Mouse (Mus musculus) kidney, adult 2 months (tissue): ENCODE measurements around the gene Col6a2.

Source experiments
- CTCF ChIP-seq: fragments of 200-500 bp; conservative IDR thresholded peaks from 2 replicates; pipeline ENCODE4 v1.5.1; 2011; ENCODE audit warnings: low read depth, mild to moderate bottlenecking, control low read depth, low read length, moderate library complexity, mixed read lengths; ENCODE audit not compliant: insufficient read depth, insufficient read length
- POLR2A ChIP-seq: fragments of 200-500 bp; IDR thresholded peaks from one replicate; pipeline ENCODE4 v1.6.1; 2011; ENCODE audit warnings: low read depth, low read length, control low read depth

DNA sequence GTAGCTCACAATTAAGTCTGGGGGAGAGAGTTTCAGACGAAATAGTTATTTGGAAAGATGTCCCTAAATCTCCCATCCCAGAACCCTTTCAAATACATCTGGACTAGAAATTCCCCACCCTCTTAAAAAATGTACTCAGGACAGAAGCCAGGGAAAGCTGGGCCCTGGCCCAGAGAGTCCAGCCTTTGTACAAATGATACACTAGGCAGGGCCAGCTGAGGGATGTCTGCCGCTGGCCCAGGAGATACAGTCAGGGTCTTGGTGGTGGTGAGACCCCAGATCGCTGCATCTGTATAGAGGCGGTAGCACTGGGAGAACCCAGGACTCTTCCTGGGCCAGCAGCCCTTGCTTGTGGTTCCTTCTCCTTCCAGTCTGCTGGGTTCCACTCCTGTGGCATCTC lies 20.6 kb upstream of the Col6a2 start:
- TF ChIP-seq CTCF = no peak
- TF ChIP-seq POLR2A = no peak
